Mouse (Mus musculus) MEL (cell line): ENCODE measurements around the gene Atp5d. TPM values are rescaled to one million over a fixed set of nuclear protein-coding genes. Genes with fewer than 3 reads are reported as not detected.
A peak's percentile ranks its signal among the peaks of the same experiment; 100 is the strongest.

ENCODE experiments used
- DNase-seq: peaks from one replicate; pipeline ENCODE4 v3.0.0; 2011; ENCODE audit warnings: low read depth, low spot score
- H3K27ac ChIP-seq: 2 replicates; pipeline ENCODE4 v1.5.1; 2012; ENCODE audit warnings: low read depth, mild to moderate bottlenecking, control low read depth, low read length, moderate library complexity; ENCODE audit not compliant: control insufficient read depth
- H3K27me3 ChIP-seq, 2 experiments: fragments of 150-350 bp in 1 of 2; sonication (generic) in 1 of 2; 2 replicates each; pipeline ENCODE4 v1.6.1; 2012; ENCODE audit warnings: low read length in 2 of 2, mild to moderate bottlenecking in 2 of 2, improper control_type of control experiment in 1 of 2, moderate library complexity in 1 of 2; ENCODE audit not compliant: insufficient read depth in 2 of 2, control insufficient read depth in 1 of 2
- H3K36me3 ChIP-seq, 2 experiments: 2 replicates each; pipeline ENCODE4 v1.6.1; 2012 to 2014; ENCODE audit warnings: low read length in 2 of 2, improper control_type of control experiment in 1 of 2, inconsistent platforms in 1 of 2, mild to moderate bottlenecking in 1 of 2; ENCODE audit not compliant: insufficient read depth in 2 of 2, control insufficient read depth in 1 of 2
- H3K4me1 ChIP-seq, 2 experiments: fragments of 150-350 bp in 1 of 2; sonication (generic) in 1 of 2; 2 replicates each; pipeline ENCODE4 v1.6.1; 2012; ENCODE audit warnings: low read length in 2 of 2, improper control_type of control experiment in 1 of 2, mild to moderate bottlenecking in 1 of 2; ENCODE audit not compliant: insufficient read depth in 2 of 2, control insufficient read depth in 1 of 2
- H3K4me3 ChIP-seq, 2 experiments: fragments of 150-350 bp in 1 of 2; sonication (generic) in 1 of 2; 2 replicates each; pipeline ENCODE4 v1.5.1; 2012; ENCODE audit warnings: low read depth in 2 of 2, low read length in 2 of 2, mild to moderate bottlenecking in 2 of 2, moderate library complexity in 2 of 2, control low read depth in 1 of 2, improper control_type of control experiment in 1 of 2; ENCODE audit not compliant: control insufficient read depth in 1 of 2, insufficient read depth in 1 of 2
- H3K79me2 ChIP-seq: 2 replicates; pipeline ENCODE4 v1.6.1; 2012; ENCODE audit warnings: mild to moderate bottlenecking, low read length, moderate library complexity; ENCODE audit not compliant: control insufficient read depth, poor library complexity, insufficient read depth
- H3K9ac ChIP-seq: 2 replicates; pipeline ENCODE4 v1.6.1; 2012; ENCODE audit warnings: low read depth, mild to moderate bottlenecking, control low read depth, low read length, moderate library complexity; ENCODE audit not compliant: control insufficient read depth, poor library complexity, severe bottlenecking
- H3K9me3 ChIP-seq: fragments of 150-350 bp; sonication (generic); replicated peaks from 2 replicates; pipeline ENCODE4 v1.6.1; 2012; ENCODE audit warnings: mild to moderate bottlenecking, low read length, improper control_type of control experiment, moderate library complexity; ENCODE audit not compliant: insufficient read depth
- BHLHE40 ChIP-seq: IDR thresholded peaks from 2 replicates; pipeline ENCODE4 v1.6.1; 2012; ENCODE audit warnings: low read depth, mild to moderate bottlenecking, inconsistent platforms, low read length, improper control_type of control experiment, borderline replicate concordance
- CHD1 ChIP-seq: IDR thresholded peaks from 2 replicates; pipeline ENCODE4 v1.6.1; 2012; ENCODE audit warnings: low read depth, mild to moderate bottlenecking, inconsistent platforms, low read length, improper control_type of control experiment
- CHD2 ChIP-seq: IDR thresholded peaks from 2 replicates; pipeline ENCODE4 v1.6.1; 2011; ENCODE audit warnings: low read length, improper control_type of control experiment
- CTCF ChIP-seq, 3 experiments: IDR thresholded peaks in 2 of 3; conservative IDR thresholded peaks in 1 of 3; 2 replicates each; pipeline ENCODE4 v1.5.1; 2011 to 2012; ENCODE audit warnings: low read length in 3 of 3, low read depth in 2 of 3, mild to moderate bottlenecking in 2 of 3, improper control_type of control experiment in 1 of 3, inconsistent platforms in 1 of 3, mixed read lengths in 1 of 3, moderate library complexity in 1 of 3; ENCODE audit not compliant: control insufficient read depth in 1 of 3, insufficient read depth in 1 of 3, poor library complexity in 1 of 3, severe bottlenecking in 1 of 3
- E2F4 ChIP-seq: IDR thresholded peaks from 2 replicates; pipeline ENCODE4 v1.6.1; 2011; ENCODE audit warnings: low read depth, low read length, improper control_type of control experiment, borderline replicate concordance
- ELF1 ChIP-seq: IDR thresholded peaks from 2 replicates; pipeline ENCODE4 v1.6.1; 2014; ENCODE audit warnings: low read depth, mild to moderate bottlenecking, inconsistent platforms, low read length, improper control_type of control experiment, moderate library complexity
- ETS1 ChIP-seq: IDR thresholded peaks from 2 replicates; pipeline ENCODE4 v1.6.1; 2012; ENCODE audit warnings: low read depth, mild to moderate bottlenecking, inconsistent platforms, low read length, improper control_type of control experiment, moderate library complexity
- GABPA ChIP-seq: IDR thresholded peaks from 2 replicates; pipeline ENCODE4 v1.6.1; 2012; ENCODE audit warnings: low read depth, mild to moderate bottlenecking, inconsistent platforms, low read length, improper control_type of control experiment, moderate library complexity
- GATA1 ChIP-seq: IDR thresholded peaks from 2 replicates; pipeline ENCODE4 v1.6.1; 2011; ENCODE audit warnings: low read depth, low read length, improper control_type of control experiment
- HCFC1 ChIP-seq: IDR thresholded peaks from 2 replicates; pipeline ENCODE4 v1.6.1; 2012; ENCODE audit warnings: low read depth, mild to moderate bottlenecking, inconsistent platforms, low read length, improper control_type of control experiment, moderate library complexity
- JUND ChIP-seq: IDR thresholded peaks from 2 replicates; pipeline ENCODE4 v1.6.1; 2011; ENCODE audit warnings: low read depth, mild to moderate bottlenecking, improper control_type of control experiment, low read length
- KAT2A ChIP-seq: conservative IDR thresholded peaks from 2 replicates; pipeline ENCODE4 v1.6.1; 2012; ENCODE audit warnings: low read depth, low read length, improper control_type of control experiment, inconsistent platforms
- MAX ChIP-seq: IDR thresholded peaks from 2 replicates; pipeline ENCODE4 v1.6.1; 2011; ENCODE audit warnings: low read length, improper control_type of control experiment
- MAZ ChIP-seq: IDR thresholded peaks from 2 replicates; pipeline ENCODE4 v1.6.1; 2012; ENCODE audit warnings: low read depth, mild to moderate bottlenecking, inconsistent platforms, low read length, improper control_type of control experiment
- MEF2A ChIP-seq: IDR thresholded peaks from 2 replicates; pipeline ENCODE4 v1.6.1; 2014; ENCODE audit warnings: low read depth, mild to moderate bottlenecking, inconsistent platforms, low read length, improper control_type of control experiment; ENCODE audit not compliant: poor library complexity, insufficient replicate concordance, severe bottlenecking; ENCODE audit errors: extremely low read depth
- MYB ChIP-seq: IDR thresholded peaks from 2 replicates; pipeline ENCODE4 v1.6.1; 2011; ENCODE audit warnings: mild to moderate bottlenecking, low read depth, low read length, improper control_type of control experiment
- MYC ChIP-seq: IDR thresholded peaks from 2 replicates; pipeline ENCODE4 v1.6.1; 2011; ENCODE audit warnings: low read depth, mild to moderate bottlenecking, low read length, improper control_type of control experiment, moderate library complexity
- NELFE ChIP-seq: IDR thresholded peaks from 2 replicates; pipeline ENCODE4 v1.6.1; 2011; ENCODE audit warnings: low read depth, low read length, improper control_type of control experiment
- NRF1 ChIP-seq: IDR thresholded peaks from 2 replicates; pipeline ENCODE4 v1.6.1; 2014; ENCODE audit warnings: low read depth, mild to moderate bottlenecking, inconsistent platforms, low read length, improper control_type of control experiment, moderate library complexity; ENCODE audit not compliant: poor library complexity, insufficient read depth, severe bottlenecking
- POLR2A ChIP-seq, 2 experiments: IDR thresholded peaks; 2 replicates each; pipeline ENCODE4 v1.6.1; 2011 to 2012; ENCODE audit warnings: low read length in 2 of 2, mild to moderate bottlenecking in 2 of 2, control low read depth in 1 of 2, improper control_type of control experiment in 1 of 2, low read depth in 1 of 2, moderate library complexity in 1 of 2; ENCODE audit not compliant: control insufficient read depth in 1 of 2, insufficient read depth in 1 of 2, poor library complexity in 1 of 2
- POLR2AphosphoS5 ChIP-seq: IDR thresholded peaks from 2 replicates; pipeline ENCODE4 v1.6.1; 2012; ENCODE audit warnings: low read depth, borderline replicate concordance, mild to moderate bottlenecking, inconsistent platforms, low read length, moderate library complexity, mixed read lengths
- RCOR1 ChIP-seq: IDR thresholded peaks from 2 replicates; pipeline ENCODE4 v1.6.1; 2012; ENCODE audit warnings: low read depth, mild to moderate bottlenecking, inconsistent platforms, low read length, improper control_type of control experiment
- SMC3 ChIP-seq: IDR thresholded peaks from 2 replicates; pipeline ENCODE4 v1.6.1; 2011; ENCODE audit warnings: low read depth, low read length, improper control_type of control experiment
- TAL1 ChIP-seq: IDR thresholded peaks from 2 replicates; pipeline ENCODE4 v1.6.1; 2012; ENCODE audit warnings: mild to moderate bottlenecking, inconsistent platforms, low read length, moderate library complexity, mixed read lengths
- TBP ChIP-seq: IDR thresholded peaks from 2 replicates; pipeline ENCODE4 v1.8.0; 2011; ENCODE audit warnings: low read depth, low read length, improper control_type of control experiment
- TCF12 ChIP-seq: IDR thresholded peaks from 2 replicates; pipeline ENCODE4 v1.6.1; 2014; ENCODE audit warnings: low read depth, mild to moderate bottlenecking, inconsistent platforms, low read length, improper control_type of control experiment, moderate library complexity
- USF2 ChIP-seq, 2 experiments: IDR thresholded peaks; 2 replicates each; pipeline ENCODE4 v1.6.1; 2011 to 2012; ENCODE audit warnings: improper control_type of control experiment in 2 of 2, low read length in 2 of 2, borderline replicate concordance in 1 of 2, inconsistent platforms in 1 of 2, low read depth in 1 of 2, mild to moderate bottlenecking in 1 of 2; ENCODE audit not compliant: insufficient read depth in 1 of 2
- ZC3H11A ChIP-seq: IDR thresholded peaks from 2 replicates; pipeline ENCODE4 v1.6.1; 2012; ENCODE audit warnings: low read depth, mild to moderate bottlenecking, inconsistent platforms, low read length, improper control_type of control experiment
- ZMIZ1 ChIP-seq: IDR thresholded peaks from 2 replicates; pipeline ENCODE4 v1.6.1; 2012; ENCODE audit warnings: low read depth, mild to moderate bottlenecking, inconsistent platforms, low read length, improper control_type of control experiment, moderate library complexity
- polyA plus RNA-seq, 2 experiments: library from polyadenylated mRNA; stranded (reverse) in 1 of 2; unstranded in 1 of 2; fragments of >175 nt in 1 of 2; fragments of >200 nt in 1 of 2; gene quantifications; 2 replicates each; pipeline versions ENCODE4 v1.2.1 to v1.2.4; 2012; ENCODE audit warnings: low replicate concordance in 2 of 2, low read depth in 1 of 2; ENCODE audit not compliant: insufficient read length in 2 of 2, insufficient read depth in 1 of 2, missing spikeins in 1 of 2
- total RNA-seq: library from RNA; depleted of rRNA; stranded (reverse); fragments of 300-350 nt; gene quantifications from 2 replicates; pipeline ENCODE4 v1.2.3, GENCODE M21; 2012

Gene Atp5d
- total and polyA plus RNA-seq, 3 experiments, result 300 to 657 (median 308) TPM

DNA sequence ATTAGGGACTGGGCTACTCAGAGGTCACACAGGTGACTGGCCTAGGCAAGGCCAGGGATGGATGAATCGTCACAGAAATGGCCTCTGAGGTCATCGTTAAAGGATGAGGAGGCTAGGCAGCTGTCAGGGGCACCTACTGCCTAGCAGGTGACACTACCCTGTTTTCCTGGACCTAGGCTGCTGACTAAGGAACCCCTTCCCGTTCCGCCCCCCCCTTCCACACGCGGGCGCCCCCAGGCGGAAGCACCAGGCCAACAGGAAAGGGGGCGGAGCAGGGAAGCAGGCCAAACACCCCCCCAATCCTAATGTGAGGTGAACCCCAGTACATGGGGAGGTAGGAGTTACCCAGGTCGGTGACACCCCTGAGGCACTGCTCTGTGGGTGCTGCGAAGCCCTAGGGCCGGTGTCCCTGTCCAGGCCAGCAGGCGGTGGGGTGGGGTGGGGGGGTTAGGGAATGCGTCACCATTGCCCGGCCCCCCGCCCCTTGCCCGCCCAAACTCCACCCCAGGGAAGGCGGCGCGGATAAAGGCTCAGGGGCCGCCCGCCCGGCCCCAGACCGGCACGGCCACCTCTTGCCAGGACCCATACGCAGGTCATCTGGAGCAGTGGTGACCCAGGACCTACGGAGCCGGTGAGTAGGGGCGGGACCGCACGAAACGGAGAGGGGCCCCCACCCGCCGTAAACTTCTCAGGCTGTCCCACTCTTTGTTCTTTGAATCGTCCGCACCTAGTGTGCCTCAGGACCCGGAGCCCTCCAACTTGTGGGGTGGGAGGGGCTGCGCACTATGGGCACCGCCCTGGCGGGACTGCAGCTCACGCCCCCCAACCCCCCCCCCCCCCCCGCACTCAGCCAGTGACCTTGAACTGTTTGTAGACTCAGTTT lies 9.5 kb downstream of the Atp5d start, which contains the start of gene Midn (continued):
- no peak for TF ChIP-seq JUND
- peak; percentile 32 for TF ChIP-seq SMC3
- TF ChIP-seq POLR2A (IDR thresholded peaks at IDR 0.05; ENCODE audit: control insufficient read depth in 1 of 2, insufficient read depth in 1 of 2, low read depth in 1 of 2, low read length in 2 of 2, poor library complexity in 1 of 2), result peak; percentile 64 to 79; a peak in 2 of 4 replicates
- TF ChIP-seq CHD1, result no peak
- no peak for TF ChIP-seq MYC

GRCm38 (mm10) chr10:80148610-80149290 lies 10.3 kb downstream of the Atp5d start:
- Histone ChIP-seq H3K9me3 (no peaks in the 10 kb centered on the region), H3K9ac (peak overlapping the region; percentile 77), H3K27ac (peak overlapping the region; percentile 86), H3K27me3 (no peaks in the 10 kb centered on the region), H3K36me3 (peaks cover 0 to 20% of the 10 kb centered on the region in 2 experiments; a peak in 2 of 4 replicates), H3K4me3 (peak overlapping the region; percentile 62 to 82), H3K4me1 (peaks cover 0 to 46% of the 10 kb centered on the region in 2 experiments; a peak in 2 of 4 replicates), H3K79me2 (peaks cover 38% of the 10 kb centered on the region)
- peak; percentile 95 for DNase-seq
- TF ChIP-seq NELFE (peak; percentile 21), KAT2A (no peak; the same call in 1 of the 2 replicates), MEF2A (no peak), TCF12 (peak; percentile 11; the same call in 1 of the 2 replicates), CTCF (IDR thresholded peaks at IDR 0.05 in 2 of 3, conservative IDR thresholded peaks at IDR 0.05 in 1 of 3; ENCODE audit: control insufficient read depth in 1 of 3, insufficient read depth in 1 of 3, low read depth in 2 of 3, low read length in 3 of 3, poor library complexity in 1 of 3, severe bottlenecking in 1 of 3) (peak; percentile 23 to 88 (median 81); a peak in 5 of 6 replicates), ZMIZ1 (peak; percentile 61; the same call in 1 of the 2 replicates), TAL1 (no peak), USF2 (IDR thresholded peaks at IDR 0.05; ENCODE audit: borderline replicate concordance in 1 of 2, insufficient read depth in 1 of 2, low read depth in 1 of 2, low read length in 2 of 2) (no peak), SMC3 (peak; percentile 63), MYC (peak; percentile 73; the same call in 1 of the 2 replicates), NRF1 (peak; percentile 68), TBP (no peak), CHD2 (no peak), RCOR1 (0 out of 2 replicates have a peak, but pooled peaks have one; percentile 8), POLR2A (IDR thresholded peaks at IDR 0.05; ENCODE audit: control insufficient read depth in 1 of 2, insufficient read depth in 1 of 2, low read depth in 1 of 2, low read length in 2 of 2, poor library complexity in 1 of 2) (no peak), MAZ (peak; percentile 95), ETS1 (peak; percentile 66), POLR2AphosphoS5 (no peak), BHLHE40 (no peak), GATA1 (no peak), CHD1 (0 out of 2 replicates have a peak, but pooled peaks have one; percentile 49), ZC3H11A (no peak), GABPA (no peak), ELF1 (0 out of 2 replicates have a peak, but pooled peaks have one; percentile 22), JUND (no peak), HCFC1 (no peak; the same call in none of the 2 replicates), MAX (0 out of 2 replicates have a peak, but pooled peaks have one; percentile 29), MYB (no peak), E2F4 (no peak)
